Mouse (Mus musculus): ENCODE results near the gene Cdc42se1.

- TF ChIP-seq CTCF (IDR thresholded peaks at IDR 0.05; ENCODE audit: low read depth, low read length), result no peak
- TF ChIP-seq POLR2A (IDR thresholded peaks at IDR 0.05; ENCODE audit: borderline replicate concordance, low read depth, low read length), result no peak
Observed at GRCm38 (mm10) chr3:95237541-95238099, 9.1 kb downstream of the Cdc42se1 start.

All from bone marrow macrophage, adult 2 months (primary cell).